Mouse (Mus musculus) forelimb bud, embryonic 11.5 days (tissue): ENCODE measurements around the gene Ibtk.

Experiments used
- DNase-seq: peaks from one replicate; pipeline ENCODE4 v3.0.0-alpha.2; 2012; ENCODE audit warnings: low read depth, low spot score

The Ibtk gene

DNA sequence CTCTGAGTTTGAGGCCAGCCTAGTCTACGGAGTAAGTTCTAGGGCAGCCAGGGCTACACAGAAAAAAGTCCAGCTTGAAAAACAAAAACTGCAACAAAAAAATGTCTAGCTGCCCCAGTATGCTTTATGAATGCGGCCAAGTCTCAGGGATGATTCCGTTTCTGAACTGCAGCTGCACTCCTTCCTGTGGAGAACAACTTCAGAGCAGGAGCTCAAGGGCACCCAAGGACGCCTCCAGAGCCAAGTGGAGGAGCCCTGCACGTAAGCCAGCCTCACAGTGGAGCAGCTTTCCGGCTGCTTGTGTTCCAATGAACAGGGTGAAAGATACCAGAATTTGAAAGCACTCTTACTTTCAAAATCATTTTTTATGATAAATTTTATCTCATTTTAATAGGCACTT is 41.8 kb downstream of the Ibtk start:
- no peak for DNase-seq

DNA sequence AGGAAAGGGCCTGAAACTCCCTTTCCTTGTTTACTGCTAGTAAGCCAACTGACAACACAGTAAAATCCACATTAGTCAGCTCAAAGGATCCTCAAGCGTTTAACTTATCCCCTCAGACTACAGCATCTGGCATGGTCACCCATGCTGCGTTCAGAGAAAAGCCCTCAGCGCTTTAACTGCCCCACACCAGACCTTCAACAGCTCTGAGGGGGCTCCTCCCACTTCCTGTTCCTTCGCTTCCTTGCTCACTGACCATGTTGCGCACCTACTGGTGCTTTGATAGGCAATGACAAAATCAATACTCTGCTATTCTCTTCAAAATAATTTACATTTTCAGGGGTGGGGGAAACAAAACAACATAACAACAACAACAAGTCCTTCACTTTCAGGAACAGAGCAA is 47.2 kb downstream of the Ibtk start:
- no peak for DNase-seq

DNA sequence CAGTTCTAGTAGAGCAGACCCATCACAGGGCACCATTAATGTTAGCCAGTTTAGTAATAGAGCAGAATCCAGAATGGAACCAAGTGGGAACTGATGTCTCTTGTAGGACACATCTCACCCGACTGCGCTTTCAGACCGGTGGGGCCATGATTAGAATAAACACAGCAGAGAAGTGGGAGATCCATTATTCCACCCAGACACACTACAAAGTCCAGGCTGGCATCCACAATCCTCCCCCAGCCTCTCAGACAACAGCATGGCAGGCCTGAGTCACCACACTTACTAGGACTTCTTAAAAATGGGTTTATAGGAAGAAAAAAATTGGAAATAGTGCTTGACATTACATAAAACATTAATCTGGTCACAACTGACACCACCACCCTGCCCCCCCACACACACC is 53.5 kb downstream of the Ibtk start:
- no peak for DNase-seq

GRCm38 (mm10) chr9:85693231-85694116 is 55.7 kb downstream of the Ibtk start:
- DNase-seq, result no peak

- DNase-seq, result no peak
Observed at GRCm38 (mm10) chr9:85685010-85685409, 64.1 kb downstream of the Ibtk start.

GRCm38 (mm10) chr9:85675131-85675905 is 73.8 kb downstream of the Ibtk start:
- DNase-seq, result no peak

GRCm38 (mm10) chr9:85673907-85674481 is 75.1 kb downstream of the Ibtk start:
- peak; percentile 31 for DNase-seq

GRCm38 (mm10) chr9:85671582-85672331 is 77.4 kb downstream of the Ibtk start:
- DNase-seq, result no peak

GRCm38 (mm10) chr9:85664316-85664715 is 84.8 kb downstream of the Ibtk start:
- no peak for DNase-seq

GRCm38 (mm10) chr9:85663810-85664209 is 85.3 kb downstream of the Ibtk start:
- DNase-seq, result no peak

DNA sequence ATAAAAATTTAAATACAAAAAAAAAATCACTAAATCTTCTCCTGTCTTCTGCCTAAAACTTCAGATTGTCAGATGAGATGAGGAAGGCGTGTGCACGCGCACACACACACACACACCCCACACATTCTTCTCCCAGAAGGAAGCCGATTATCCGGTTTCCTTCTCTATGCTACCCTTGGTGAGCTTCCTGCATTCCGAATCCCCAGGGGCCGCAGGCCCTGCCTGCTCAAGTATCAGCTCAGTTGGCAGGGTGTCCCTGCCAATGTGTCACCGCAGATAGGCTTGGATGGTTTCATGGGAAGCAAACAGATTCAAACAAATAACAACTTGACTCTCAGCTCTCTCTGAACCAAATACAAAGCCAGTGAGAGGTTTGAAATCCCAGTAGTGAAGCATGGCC is 86.0 kb downstream of the Ibtk start:
- no peak for DNase-seq

GRCm38 (mm10) chr9:85653401-85653800 is 95.7 kb downstream of the Ibtk start:
- no peak for DNase-seq

DNA sequence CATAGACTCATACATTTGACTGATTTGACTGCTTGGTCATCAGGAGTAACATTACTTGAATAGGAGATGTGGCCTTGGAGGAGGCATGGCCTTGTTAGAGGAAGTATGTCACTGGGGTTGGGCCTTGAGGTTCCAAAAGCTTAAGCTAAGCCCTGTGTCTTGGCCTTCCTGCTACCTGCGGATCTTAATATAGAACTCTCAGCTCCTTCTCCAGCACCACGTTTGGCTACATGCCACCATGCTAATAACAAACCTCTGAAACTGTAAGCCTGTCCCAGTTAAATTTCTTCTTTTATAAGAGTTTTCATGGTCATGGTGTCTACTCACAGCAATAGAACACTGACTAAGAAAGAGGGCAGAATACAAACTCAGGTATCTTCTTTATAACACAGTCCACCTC is 110.9 kb downstream of the Ibtk start:
- no peak for DNase-seq
